Mouse (Mus musculus): ENCODE measurements around the gene Tnfaip1.

DNA sequence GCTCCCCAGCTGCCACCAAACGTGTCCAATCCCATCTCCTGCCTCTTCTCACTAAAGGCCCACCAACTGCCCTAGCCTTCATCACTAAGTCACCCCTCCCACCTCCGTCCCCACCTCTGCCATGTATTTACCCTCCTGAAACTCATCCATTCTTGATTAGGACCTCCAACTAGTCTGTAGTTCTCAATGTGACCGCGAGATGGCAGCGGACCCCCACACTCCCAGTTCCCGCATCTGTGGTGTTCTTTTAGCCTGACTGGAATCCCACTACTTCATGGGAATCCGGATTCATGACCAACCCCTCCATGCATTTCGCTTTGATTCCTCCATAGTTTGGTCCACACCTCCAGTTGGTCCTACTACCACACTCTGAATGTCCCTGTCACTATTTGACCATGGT is 48.0 kb downstream of the Tnfaip1 start:
- TF ChIP-seq POLR2A (IDR thresholded peaks at IDR 0.05; ENCODE audit: low read depth, low read length) = no peak
- peak; percentile 90 for TF ChIP-seq CTCF (conservative IDR thresholded peaks at IDR 0.05; ENCODE audit: insufficient read depth, insufficient read length, low read depth, low read length)
